Mouse (Mus musculus) forebrain, postnatal 0 days (tissue): ENCODE results near the gene Tor4a. TPM values are rescaled to one million over a fixed set of nuclear protein-coding genes. Genes with fewer than 3 reads are reported as not detected.

ENCODE experiments used
- ATAC-seq: fragments of 200-750 bp; cut with Nextera tagmentation; 2 replicates; pipeline ENCODE4 v1.8.0; 2017; ENCODE audit warnings: mild to moderate bottlenecking, moderate library complexity
- DNase-seq: peaks from one replicate; pipeline ENCODE4 v3.0.0-alpha.2; 2015
- H3K27ac ChIP-seq: fragments of 300-500 bp; sonication (generic); 2 replicates; pipeline ENCODE4 v1.5.1; 2014; ENCODE audit warnings: low read depth, mild to moderate bottlenecking, antibody characterized with exemption, low read length, moderate library complexity, mixed read lengths
- H3K27me3 ChIP-seq: fragments of 300-500 bp; sonication (generic); 2 replicates; pipeline ENCODE4 v1.6.1; 2014; ENCODE audit warnings: mild to moderate bottlenecking, low read length, mixed read lengths; ENCODE audit not compliant: insufficient read depth
- H3K36me3 ChIP-seq: fragments of 300-500 bp; sonication (generic); 2 replicates; pipeline ENCODE4 v1.6.1; 2014; ENCODE audit warnings: mild to moderate bottlenecking, moderate library complexity; ENCODE audit not compliant: insufficient read depth
- H3K4me1 ChIP-seq: fragments of 300-500 bp; sonication (generic); 2 replicates; pipeline ENCODE4 v1.6.1; 2014; ENCODE audit warnings: antibody characterized with exemption; ENCODE audit not compliant: insufficient read depth
- H3K4me2 ChIP-seq: fragments of 300-500 bp; sonication (generic); 2 replicates; pipeline ENCODE4 v1.6.1; 2014; ENCODE audit warnings: low read depth, mild to moderate bottlenecking, moderate library complexity
- H3K4me3 ChIP-seq: fragments of 300-500 bp; sonication (generic); 2 replicates; pipeline ENCODE4 v1.5.1; 2014; ENCODE audit warnings: low read depth, low read length, mixed read lengths
- H3K9ac ChIP-seq: fragments of 300-500 bp; sonication (generic); 2 replicates; pipeline ENCODE4 v1.6.1; 2014; ENCODE audit warnings: mild to moderate bottlenecking
- H3K9me3 ChIP-seq: fragments of 300-500 bp; sonication (generic); 2 replicates; pipeline ENCODE4 v1.6.1; 2016; ENCODE audit warnings: low read length
- CTCF ChIP-seq: sonication (generic); IDR thresholded peaks from 2 replicates; pipeline ENCODE4 v1.5.1; 2016; ENCODE audit warnings: antibody characterized with exemption, control low read depth, low read depth
- WGBS: fragments of 180-500 bp; shearing (Covaris S2); extraction: QIAGEN DNeasy Blood & Tissue Kit; methylation state at CpG from one replicate; pipeline ENCODE4 v1.1.7; 2014; 5-methylcytosine and 5-hydroxymethylcytosine counted together
- polyA plus RNA-seq: library from polyadenylated mRNA; unstranded; fragments of >200 nt; fragmentation: Nextera tagmentation; extraction: Ambion mirVana; gene quantifications from 2 replicates; pipeline ENCODE4 v1.2.1, GENCODE M21; 2015
- total RNA-seq: library from RNA; depleted of rRNA; stranded (reverse); fragments of >200 nt; gene quantifications from 2 replicates; pipeline ENCODE4 v1.2.3, GENCODE M21; 2014

Gene Tor4a
- total and polyA plus RNA-seq, 2 experiments from 2014 or later, result 1.2 to 3.3 TPM

GRCm38 (mm10) chr2:25226864-25227263 is 30.2 kb upstream of the Tor4a start:
- no peak for TF ChIP-seq CTCF
- Histone ChIP-seq H3K4me3 (no peak overlapping the region), H3K4me2 (no peak overlapping the region), H3K27ac (no peak overlapping the region; the same call in 1 of the 2 replicates), H3K36me3 (no peaks in the 10 kb centered on the region), H3K9ac (no peak overlapping the region), H3K9me3 (no peaks in the 10 kb centered on the region), H3K4me1 (peaks cover 18% of the 10 kb centered on the region; the same call in 1 of the 2 replicates), H3K27me3 (no peaks in the 10 kb centered on the region)
- WGBS, result 83% methylated on average over 5 of the region's 5 CpGs
- ATAC-seq (no peak), DNase-seq (no peak)

- ATAC-seq, result no peak
- TF ChIP-seq CTCF, result no peak
- H3K27ac ChIP-seq, result peak overlapping the region; percentile 96
- peak overlapping the region; percentile 58; the same call in 1 of the 2 replicates for H3K4me2 ChIP-seq
- H3K4me3 ChIP-seq, result no peak overlapping the region
- no peaks in the 10 kb centered on the region for H3K9me3 ChIP-seq
- no peak overlapping the region for H3K9ac ChIP-seq
- no peaks in the 10 kb centered on the region for H3K36me3 ChIP-seq
- 73% methylated on average over 8 of the region's 8 CpGs for WGBS
- H3K4me1 ChIP-seq, result peaks cover 18% of the 10 kb centered on the region; the same call in 1 of the 2 replicates
- DNase-seq, result no peak
- no peaks in the 10 kb centered on the region for H3K27me3 ChIP-seq
Observed at GRCm38 (mm10) chr2:25225811-25226379, 29.2 kb upstream of the Tor4a start.

DNA sequence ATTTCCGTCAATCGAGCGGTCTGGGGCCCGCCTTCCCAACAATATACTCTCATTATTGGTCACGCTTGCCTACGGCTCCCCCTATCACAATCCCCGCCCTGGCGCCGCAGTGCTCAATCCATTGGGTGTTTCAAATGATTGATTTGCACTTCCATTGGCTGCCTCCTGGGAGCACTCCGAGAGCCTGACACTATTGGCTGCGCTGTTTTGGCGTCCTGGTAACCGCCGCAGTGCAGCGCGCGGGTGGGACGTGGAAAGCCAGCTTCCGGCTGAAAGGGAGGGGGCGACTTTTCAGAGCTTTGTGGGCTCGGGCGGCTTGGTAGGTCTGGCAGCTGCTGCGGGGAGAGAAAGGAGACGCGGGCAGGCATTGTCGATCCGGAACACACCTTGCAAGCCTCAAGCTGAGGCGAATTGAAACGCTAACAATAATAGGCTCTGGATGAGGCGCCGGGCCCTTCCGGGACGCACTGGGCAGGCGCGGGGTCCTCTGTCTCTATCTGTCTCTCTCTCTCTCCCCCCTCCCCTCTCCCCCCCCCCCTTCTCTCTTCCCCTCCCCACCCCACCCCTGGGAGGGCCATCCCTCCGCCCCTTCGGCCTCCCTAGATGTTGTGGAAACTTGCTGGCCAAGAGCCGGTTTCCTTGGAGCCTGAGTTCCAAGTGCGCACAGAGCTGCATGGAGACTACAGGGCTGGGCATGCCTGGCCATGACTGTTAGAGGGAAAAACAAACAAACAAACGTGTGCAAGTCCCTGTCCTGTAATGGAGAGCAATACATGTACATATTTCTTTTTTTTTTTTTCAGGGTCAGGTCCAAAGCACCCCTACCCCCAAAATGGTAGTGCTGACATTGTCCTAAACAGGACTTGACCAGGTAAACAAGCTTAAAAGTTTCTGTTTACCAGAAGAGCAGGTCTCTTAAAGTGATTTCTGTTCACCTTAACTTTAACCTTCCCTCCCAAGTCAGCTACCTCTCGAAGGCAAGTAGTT is 28.4 kb upstream of the Tor4a start:
- Histone ChIP-seq H3K9ac (peak overlapping the region; percentile 63), H3K4me2 (peak overlapping the region; percentile 58), H3K9me3 (no peaks in the 10 kb centered on the region), H3K27me3 (no peaks in the 10 kb centered on the region), H3K27ac (peak overlapping the region; percentile 96), H3K4me1 (peaks cover 18% of the 10 kb centered on the region; the same call in 1 of the 2 replicates), H3K36me3 (no peaks in the 10 kb centered on the region), H3K4me3 (peak overlapping the region; percentile 88)
- TF ChIP-seq CTCF, result 0 out of 2 replicates have a peak, but pooled peaks have one; percentile 11
- peak; percentile 100 for DNase-seq
- ATAC-seq, result peak; percentile 96
- 2% methylated on average over 41 of the region's 41 CpGs for WGBS

DNA sequence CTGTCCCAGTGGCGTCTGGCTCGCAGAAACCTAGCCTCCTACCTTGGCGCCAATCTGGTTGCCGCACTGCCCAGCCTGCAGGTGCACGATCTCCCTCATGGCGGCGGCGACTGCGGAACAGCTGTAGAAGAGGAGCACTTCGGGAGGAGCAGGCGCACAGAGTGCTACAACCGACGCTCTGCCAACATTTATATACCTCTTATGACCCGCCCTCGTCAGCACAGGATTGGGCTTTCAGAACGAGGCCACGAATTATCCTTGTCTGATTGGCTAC is 27.7 kb upstream of the Tor4a start, which contains the start of gene Tubb4b:
Gene Tubb4b, minus strand, starts transcription at position 211 of the 274 bp plus-strand sequence.
- no peaks in the 10 kb centered on the region for H3K9me3 ChIP-seq
- peak within 1 kb of the TSS; percentile 88 for H3K4me3 ChIP-seq
- H3K9ac ChIP-seq, result peak within 1 kb of the TSS; percentile 86
- peaks cover 18% of the 10 kb centered on the region; the same call in 1 of the 2 replicates for H3K4me1 ChIP-seq
- ATAC-seq (no peak), DNase-seq (no peak)
- H3K36me3 ChIP-seq, result no peaks in the 10 kb centered on the region
- H3K27ac ChIP-seq, result peak within 1 kb of the TSS; percentile 96
- H3K4me2 ChIP-seq, result peak within 1 kb of the TSS; percentile 78
- H3K27me3 ChIP-seq, result no peaks in the 10 kb centered on the region
- 3% methylated on average over 17 of the region's 17 CpGs for WGBS
- peak; percentile 60 for TF ChIP-seq CTCF

- Histone ChIP-seq H3K9ac (peak overlapping the region; percentile 86), H3K9me3 (no peaks in the 10 kb centered on the region), H3K27ac (peak overlapping the region; percentile 92), H3K27me3 (no peaks in the 10 kb centered on the region), H3K4me1 (peaks cover 15% of the 10 kb centered on the region; the same call in 1 of the 2 replicates), H3K4me3 (peak overlapping the region; percentile 88), H3K36me3 (no peaks in the 10 kb centered on the region), H3K4me2 (peak overlapping the region; percentile 78)
- DNase-seq (no peak), ATAC-seq (peak; percentile 7)
- WGBS, result 3% methylated on average over 53 of the region's 53 CpGs
- no peak for TF ChIP-seq CTCF
Observed at GRCm38 (mm10) chr2:25223681-25224491, 27.2 kb upstream of the Tor4a start.

DNA sequence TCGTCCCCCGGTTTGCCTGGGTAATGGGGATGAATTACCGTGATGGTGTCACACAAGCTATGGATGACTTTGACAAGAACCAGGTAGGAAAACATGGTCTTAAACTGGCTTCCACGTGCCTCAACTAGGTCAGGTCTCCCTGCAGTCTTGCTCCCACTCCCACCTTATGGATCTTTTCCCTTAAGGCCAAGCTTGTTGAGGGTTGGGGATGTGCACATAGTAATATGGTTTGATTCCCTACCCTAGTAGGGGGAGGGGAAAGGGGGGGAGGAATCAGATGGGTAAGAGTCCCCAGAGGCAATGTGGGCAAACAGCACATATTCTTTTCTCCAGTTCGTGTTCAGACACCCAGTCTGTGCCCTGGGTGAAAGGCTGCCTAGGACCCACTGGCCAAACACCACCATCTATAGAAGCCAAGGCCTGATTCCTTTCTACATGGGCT is 24.7 kb upstream of the Tor4a start:
- ATAC-seq, result no peak
- no peak for TF ChIP-seq CTCF
- H3K27me3 ChIP-seq, result no peaks in the 10 kb centered on the region

More for the DNA sequence above, 24.7 kb upstream of the Tor4a start:
- no peaks in the 10 kb centered on the region for H3K9me3 ChIP-seq
- H3K4me2 ChIP-seq, result no peak overlapping the region
- no peak overlapping the region for H3K27ac ChIP-seq
- WGBS, result 73% methylated on average over 5 of the region's 5 CpGs
- no peak for DNase-seq
- no peaks in the 10 kb centered on the region for H3K36me3 ChIP-seq
- no peak overlapping the region for H3K4me3 ChIP-seq
- no peak overlapping the region for H3K9ac ChIP-seq
- H3K4me1 ChIP-seq, result 0 out of 2 replicates have a peak, but pooled peaks cover 11% of the 10 kb centered on the region
